Mouse (Mus musculus) midbrain, embryonic 11.5 days (tissue): ENCODE measurements around the gene Lman2l. TPM values are rescaled to one million over a fixed set of nuclear protein-coding genes. Genes with fewer than 3 reads are reported as not detected.

Experiments used
- ATAC-seq: fragments of 200-750 bp; cut with Nextera tagmentation; 2 replicates; pipeline ENCODE4 v1.8.0; 2017; ENCODE audit warnings: moderate TSS enrichment, moderate library complexity; ENCODE audit not compliant: low FRiP score
- DNase-seq: peaks from one replicate; pipeline ENCODE4 v3.0.0; 2015; ENCODE audit warnings: low spot score; ENCODE audit errors: missing footprints
- H3K27ac ChIP-seq: fragments of 300-500 bp; sonication (generic); 2 replicates; pipeline ENCODE4 v1.5.1; 2014; ENCODE audit warnings: low read depth, low read length
- H3K27me3 ChIP-seq: fragments of 300-500 bp; sonication (generic); 2 replicates; pipeline ENCODE4 v1.6.1; 2014; ENCODE audit warnings: mild to moderate bottlenecking, low read length, moderate library complexity, mixed read lengths; ENCODE audit not compliant: control insufficient read depth, insufficient read depth
- H3K36me3 ChIP-seq: fragments of 300-500 bp; sonication (generic); 2 replicates; pipeline ENCODE4 v1.6.1; 2014; ENCODE audit warnings: mild to moderate bottlenecking, low read length, moderate library complexity, mixed read lengths; ENCODE audit not compliant: control insufficient read depth, insufficient read depth
- H3K4me1 ChIP-seq: fragments of 300-500 bp; sonication (generic); 2 replicates; pipeline ENCODE4 v1.6.1; 2014; ENCODE audit warnings: low read length; ENCODE audit not compliant: control insufficient read depth, insufficient read depth
- H3K4me2 ChIP-seq: fragments of 300-500 bp; sonication (generic); 2 replicates; pipeline ENCODE4 v1.6.1; 2014; ENCODE audit warnings: mild to moderate bottlenecking, moderate library complexity
- H3K4me3 ChIP-seq: fragments of 300-500 bp; sonication (generic); 2 replicates; pipeline ENCODE4 v1.5.1; 2014; ENCODE audit warnings: low read depth, low read length
- H3K9ac ChIP-seq: fragments of 300-500 bp; sonication (generic); 2 replicates; pipeline ENCODE4 v1.6.1; 2014; ENCODE audit warnings: low read length
- H3K9me3 ChIP-seq: fragments of 300-500 bp; sonication (generic); 2 replicates; pipeline ENCODE4 v1.6.1; 2016; ENCODE audit warnings: low read length; ENCODE audit not compliant: control insufficient read depth
- WGBS: fragments of 180-500 bp; shearing (Covaris S2); extraction: QIAGEN DNeasy Blood & Tissue Kit; methylation state at CpG from one replicate; pipeline ENCODE4 v1.1.7; 2014; 5-methylcytosine and 5-hydroxymethylcytosine counted together
- polyA plus RNA-seq: library from polyadenylated mRNA; unstranded; fragments of >200 nt; fragmentation: Nextera tagmentation; extraction: Ambion mirVana; gene quantifications from 2 replicates; pipeline ENCODE4 v1.2.1, GENCODE M21; 2014

Lman2l gene
- polyA plus RNA-seq, 1 experiment from 2014 or later: 35.6 TPM

DNA sequence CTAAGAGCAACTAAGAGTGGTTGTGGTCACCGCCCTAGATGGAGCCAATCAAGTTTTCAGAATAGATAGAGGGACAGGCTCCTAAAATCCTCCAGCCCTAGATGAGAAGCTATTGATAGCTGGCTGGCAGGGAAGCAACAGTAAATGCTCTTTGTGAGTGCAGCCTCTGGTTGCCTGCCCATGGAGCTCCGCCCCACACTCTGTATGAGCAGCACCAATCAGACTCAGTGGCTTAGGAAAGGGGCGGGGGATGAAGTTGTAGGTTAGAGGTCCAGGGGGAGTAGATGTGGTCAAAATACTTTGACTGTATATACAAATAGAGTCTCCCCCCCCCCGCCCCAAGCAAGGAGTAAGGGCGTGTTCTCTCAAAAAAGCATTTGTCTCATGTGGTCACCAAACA, 22.4 kb upstream of the Lman2l start:
- H3K4me3 ChIP-seq: no peak overlapping the region
- no peak overlapping the region for H3K9ac ChIP-seq
- H3K27ac ChIP-seq: no peak overlapping the region
- WGBS: 51% methylated on average over 5 of the region's 5 CpGs
- ATAC-seq (no peak), DNase-seq (peak; percentile 39)
- no peaks in the 10 kb centered on the region for H3K9me3 ChIP-seq
- H3K4me1 ChIP-seq: peaks cover 6% of the 10 kb centered on the region
- H3K36me3 ChIP-seq: no peaks in the 10 kb centered on the region
- no peaks in the 10 kb centered on the region for H3K27me3 ChIP-seq
- no peak overlapping the region for H3K4me2 ChIP-seq

- Histone ChIP-seq H3K9ac (no peak overlapping the region), H3K27me3 (no peaks in the 10 kb centered on the region), H3K4me2 (no peak overlapping the region), H3K36me3 (no peaks in the 10 kb centered on the region), H3K4me3 (no peak overlapping the region), H3K27ac (no peak overlapping the region), H3K4me1 (no peaks in the 10 kb centered on the region), H3K9me3 (no peaks in the 10 kb centered on the region)
- ATAC-seq: no peak
- DNase-seq: no peak
- 76% methylated on average over 4 of the region's 4 CpGs for whole genome bisulfite sequencing
Observed at GRCm38 (mm10) chr1:36465641-36466160, 20.6 kb upstream of the Lman2l start.

GRCm38 (mm10) chr1:36461829-36462228, 16.8 kb upstream of the Lman2l start:
- 49% methylated on average over 2 of the region's 2 CpGs for whole genome bisulfite sequencing
- H3K27ac ChIP-seq: no peak overlapping the region
- H3K4me2 ChIP-seq: no peak overlapping the region
- ATAC-seq (no peak), DNase-seq (no peak)
- H3K4me3 ChIP-seq: no peak overlapping the region
- H3K36me3 ChIP-seq: no peaks in the 10 kb centered on the region
- no peak overlapping the region for H3K9ac ChIP-seq
- H3K4me1 ChIP-seq: no peaks in the 10 kb centered on the region
- no peaks in the 10 kb centered on the region for H3K27me3 ChIP-seq
- H3K9me3 ChIP-seq: no peaks in the 10 kb centered on the region

DNA sequence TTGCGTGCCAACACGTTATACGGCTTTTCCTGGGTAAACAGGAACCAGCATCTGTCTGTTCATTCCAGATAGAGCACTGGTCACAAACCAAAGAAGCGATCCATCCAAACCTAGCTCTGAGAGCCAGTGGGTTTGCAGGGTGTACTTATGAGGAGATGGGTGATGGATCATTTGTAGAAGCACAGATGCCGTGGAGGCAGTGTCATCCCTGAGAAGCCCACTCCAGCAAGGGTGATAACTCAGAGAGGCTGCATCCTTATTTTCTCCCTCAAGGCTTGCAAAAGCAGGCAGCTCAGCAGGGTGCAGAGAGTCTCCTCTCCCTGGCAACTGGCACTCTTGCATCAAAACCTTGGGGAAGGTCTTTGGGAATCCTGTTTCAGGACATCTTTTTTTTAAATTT, 13.1 kb upstream of the Lman2l start:
- Histone ChIP-seq H3K27me3 (no peaks in the 10 kb centered on the region), H3K4me2 (no peak overlapping the region), H3K4me1 (no peaks in the 10 kb centered on the region), H3K36me3 (no peaks in the 10 kb centered on the region), H3K4me3 (no peak overlapping the region), H3K27ac (no peak overlapping the region), H3K9me3 (no peaks in the 10 kb centered on the region; the same call in 1 of the 2 replicates), H3K9ac (no peak overlapping the region)
- 83% methylated on average over 5 of the region's 5 CpGs for WGBS
- ATAC-seq (no peak), DNase-seq (no peak)

GRCm38 (mm10) chr1:36457388-36458014, 12.4 kb upstream of the Lman2l start:
- no peak for DNase-seq
- no peaks in the 10 kb centered on the region; the same call in 1 of the 2 replicates for H3K9me3 ChIP-seq
- WGBS: 54% methylated on average over 7 of the region's 7 CpGs

GRCm38 (mm10) chr1:36454055-36454815, 9.2 kb upstream of the Lman2l start:
- 87% methylated on average over 6 of the region's 6 CpGs for WGBS
- no peak for DNase-seq
- no peak for ATAC-seq
- Histone ChIP-seq H3K4me3 (no peak overlapping the region), H3K27ac (no peak overlapping the region), H3K9me3 (no peaks in the 10 kb centered on the region; the same call in 1 of the 2 replicates), H3K36me3 (no peaks in the 10 kb centered on the region), H3K9ac (no peak overlapping the region), H3K27me3 (no peaks in the 10 kb centered on the region), H3K4me2 (no peak overlapping the region), H3K4me1 (no peaks in the 10 kb centered on the region)

More at GRCm38 (mm10) chr1:36457388-36458014, 12.4 kb upstream of the Lman2l start:
- no peak overlapping the region for H3K4me3 ChIP-seq
- H3K4me1 ChIP-seq: no peaks in the 10 kb centered on the region
- H3K9ac ChIP-seq: no peak overlapping the region
- ATAC-seq: no peak
- no peak overlapping the region for H3K27ac ChIP-seq
- H3K27me3 ChIP-seq: no peaks in the 10 kb centered on the region
- H3K4me2 ChIP-seq: no peak overlapping the region
- no peaks in the 10 kb centered on the region for H3K36me3 ChIP-seq

DNA sequence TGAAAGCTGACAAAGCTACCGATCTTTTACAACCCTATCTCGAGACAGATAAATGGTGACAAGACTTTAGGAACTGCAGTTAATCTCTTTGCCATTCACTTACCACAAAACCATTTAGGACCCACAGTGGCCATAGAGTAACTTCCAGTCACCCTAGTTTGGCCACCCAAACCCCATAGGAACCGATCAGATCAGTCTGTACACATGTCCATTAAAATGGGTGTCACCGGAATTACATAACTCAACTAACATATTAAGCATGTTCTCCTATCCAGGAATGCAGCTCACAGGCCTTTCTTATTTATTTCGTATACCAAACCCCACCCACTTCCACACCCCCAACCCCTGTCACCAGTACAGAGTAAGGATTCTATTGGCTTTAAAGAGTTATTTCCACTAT, 1.8 kb upstream of the Lman2l start:
- Histone ChIP-seq H3K27ac (no peak overlapping the region), H3K9me3 (no peaks in the 10 kb centered on the region), H3K4me3 (no peak overlapping the region), H3K4me2 (no peak overlapping the region), H3K36me3 (no peaks in the 10 kb centered on the region), H3K9ac (no peak overlapping the region), H3K27me3 (no peaks in the 10 kb centered on the region), H3K4me1 (no peaks in the 10 kb centered on the region)
- 90% methylated on average over 5 of the region's 5 CpGs for WGBS
- ATAC-seq (no peak), DNase-seq (no peak)

GRCm38 (mm10) chr1:36446106-36446824, 1.2 kb upstream of the Lman2l start:
- H3K4me3 ChIP-seq: no peak overlapping the region

DNA sequence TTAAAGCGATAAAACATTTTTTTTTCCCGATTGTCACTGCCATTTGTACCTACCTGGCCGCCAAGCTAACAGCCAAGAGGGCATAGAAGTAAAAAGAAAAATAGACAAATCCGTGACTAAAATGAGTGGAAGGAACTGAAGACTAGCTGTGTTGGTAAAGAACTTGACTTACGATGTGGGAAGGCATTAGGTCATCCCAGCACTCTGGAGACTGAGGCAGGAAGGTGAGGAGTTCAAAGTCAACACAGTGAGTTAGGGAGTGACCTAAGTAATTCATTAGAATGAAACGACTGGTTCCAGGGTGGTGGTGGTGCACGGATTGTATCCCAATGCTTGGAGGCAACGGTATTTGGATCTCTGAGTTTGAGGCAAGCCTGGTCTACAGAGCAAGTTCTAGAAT, 437 bp upstream of the Lman2l start:
- ATAC-seq: peak; percentile 33; the same call in 1 of the 2 replicates
- Histone ChIP-seq H3K4me3 (peak overlapping the region; percentile 74), H3K9ac (no peak overlapping the region)

More at GRCm38 (mm10) chr1:36446106-36446824, 1.2 kb upstream of the Lman2l start:
- Histone ChIP-seq H3K27ac (no peak overlapping the region), H3K9me3 (no peaks in the 10 kb centered on the region), H3K4me2 (no peak overlapping the region), H3K27me3 (no peaks in the 10 kb centered on the region), H3K9ac (no peak overlapping the region), H3K4me1 (no peaks in the 10 kb centered on the region), H3K36me3 (no peaks in the 10 kb centered on the region)
- no peak for DNase-seq
- ATAC-seq: no peak
- WGBS: 84% methylated on average over 5 of the region's 5 CpGs

More for the DNA sequence above, 437 bp upstream of the Lman2l start:
- Histone ChIP-seq H3K36me3 (no peaks in the 10 kb centered on the region), H3K27me3 (no peaks in the 10 kb centered on the region), H3K4me1 (no peaks in the 10 kb centered on the region), H3K27ac (peak overlapping the region; percentile 17; the same call in 1 of the 2 replicates), H3K4me2 (no peak overlapping the region), H3K9me3 (no peaks in the 10 kb centered on the region)
- WGBS: 47% methylated on average over 8 of the region's 8 CpGs
- no peak for DNase-seq
